Mouse (Mus musculus): ENCODE measurements around the gene Ykt6.
"Not testable (repeated sequence)": the region's sequence is repeated elsewhere in the genome, so short reads cannot be mapped to it uniquely, and the experiment has no call there.

The Ykt6 gene

GRCm38 (mm10) chr11:5955546-5956276 is at the start of gene Ykt6:
Ykt6 (plus strand) TSS chr11:5955693.
- in situ Hi-C loops (cut with MboI; ENCODE audit: unreplicated experiment in 2 of 2), result loop anchor here in 1 of 2 experiments (10.0 kb wide), 1 partner anchor 471 kb away; no protein-coding TSS in a partner anchor

- in situ Hi-C loops (cut with MboI; ENCODE audit: unreplicated experiment in 2 of 2), result loop anchor here in 1 of 2 experiments (25.0 kb wide), 1 partner anchor 969 kb away; the partner anchor contains the start of gene Nefh
Measured at GRCm38 (mm10) chr11:5905778-5906518, 49.5 kb upstream of the Ykt6 start.

- in situ Hi-C loops (cut with MboI; ENCODE audit: unreplicated experiment in 2 of 2), result loop anchor here in 1 of 2 experiments (25.0 kb wide), 1 partner anchor 970 kb away; the partner anchor contains the start of gene Nefh
Measured at GRCm38 (mm10) chr11:5907096-5907495, 48.4 kb upstream of the Ykt6 start.

- in situ Hi-C loops (cut with MboI; ENCODE audit: unreplicated experiment in 2 of 2), result loop anchor here in 1 of 2 experiments (25.0 kb wide), 1 partner anchor 971 kb away; the partner anchor contains the start of gene Nefh
Measured at GRCm38 (mm10) chr11:5908642-5909041, 46.9 kb upstream of the Ykt6 start.

- in situ Hi-C loops (cut with MboI; ENCODE audit: unreplicated experiment in 2 of 2), result loop anchor here in 1 of 2 experiments (10.0 to 25.0 kb wide), 3 partner anchors 258 to 975 kb away; partner anchors contain the start of gene Nefh
Measured at GRCm38 (mm10) chr11:5912635-5913034, 42.9 kb upstream of the Ykt6 start.

- in situ Hi-C loops (cut with MboI; ENCODE audit: unreplicated experiment in 2 of 2), result loop anchor here in 1 of 2 experiments (10.0 to 25.0 kb wide), 3 partner anchors 258 to 976 kb away; partner anchors contain the start of gene Nefh
Measured at GRCm38 (mm10) chr11:5913256-5913655, 42.2 kb upstream of the Ykt6 start.

GRCm38 (mm10) chr11:5913936-5914335 is 41.6 kb upstream of the Ykt6 start:
- in situ Hi-C loops (cut with MboI; ENCODE audit: unreplicated experiment in 2 of 2), result loop anchor here in 1 of 2 experiments (10.0 to 25.0 kb wide), 3 partner anchors 259 to 977 kb away; partner anchors contain the start of gene Nefh

GRCm38 (mm10) chr11:5914940-5915339 is 40.6 kb upstream of the Ykt6 start:
- in situ Hi-C loops (cut with MboI; ENCODE audit: unreplicated experiment in 2 of 2), result loop anchor here in 1 of 2 experiments (10.0 to 25.0 kb wide), 3 partner anchors 260 to 978 kb away; partner anchors contain the start of gene Nefh

- in situ Hi-C loops (cut with MboI; ENCODE audit: unreplicated experiment in 2 of 2), result loop anchor here in 1 of 2 experiments (10.0 to 25.0 kb wide), 3 partner anchors 261 to 978 kb away; partner anchors contain the start of gene Nefh
Measured at GRCm38 (mm10) chr11:5915429-5916177, 39.9 kb upstream of the Ykt6 start.

GRCm38 (mm10) chr11:5916178-5916548 is 39.3 kb upstream of the Ykt6 start:
- in situ Hi-C loops (cut with MboI; ENCODE audit: unreplicated experiment in 2 of 2), result loop anchor here in 1 of 2 experiments (10.0 to 25.0 kb wide), 3 partner anchors 261 to 979 kb away; partner anchors contain the start of gene Nefh

- in situ Hi-C loops (cut with MboI; ENCODE audit: unreplicated experiment in 2 of 2), result loop anchor here in 1 of 2 experiments (10.0 to 25.0 kb wide), 3 partner anchors 263 to 981 kb away; partner anchors contain the start of gene Nefh
Measured at GRCm38 (mm10) chr11:5918111-5918510, 37.4 kb upstream of the Ykt6 start.

- in situ Hi-C loops (cut with MboI; ENCODE audit: unreplicated experiment in 2 of 2), result loop anchor here in 1 of 2 experiments (10.0 to 25.0 kb wide), 3 partner anchors 265 to 982 kb away; partner anchors contain the start of gene Nefh
Measured at GRCm38 (mm10) chr11:5919606-5920005, 35.9 kb upstream of the Ykt6 start.

- in situ Hi-C loops (cut with MboI; ENCODE audit: unreplicated experiment in 2 of 2), result loop anchor here in 1 of 2 experiments (25.0 kb wide), 1 partner anchor 983 kb away; the partner anchor contains the start of gene Nefh
Measured at GRCm38 (mm10) chr11:5920323-5920960, 35.1 kb upstream of the Ykt6 start.

- in situ Hi-C loops (cut with MboI; ENCODE audit: unreplicated experiment in 2 of 2), result loop anchor here in 1 of 2 experiments (25.0 kb wide), 1 partner anchor 987 kb away; the partner anchor contains the start of gene Nefh
Measured at GRCm38 (mm10) chr11:5924699-5925098, 30.8 kb upstream of the Ykt6 start.

GRCm38 (mm10) chr11:5926696-5927220 is 28.7 kb upstream of the Ykt6 start:
- in situ Hi-C loops (cut with MboI; ENCODE audit: unreplicated experiment in 2 of 2), result no loop called here

GRCm38 (mm10) chr11:5930578-5930977 is 24.9 kb upstream of the Ykt6 start:
- in situ Hi-C loops (cut with MboI; ENCODE audit: unreplicated experiment in 2 of 2), result no loop called here

GRCm38 (mm10) chr11:5931947-5932346 is 23.5 kb upstream of the Ykt6 start:
- in situ Hi-C loops (cut with MboI; ENCODE audit: unreplicated experiment in 2 of 2), result not testable (repeated sequence)

GRCm38 (mm10) chr11:5934531-5934930 is 21.0 kb upstream of the Ykt6 start:
- in situ Hi-C loops (cut with MboI; ENCODE audit: unreplicated experiment in 2 of 2), result not testable (repeated sequence)

- in situ Hi-C loops (cut with MboI; ENCODE audit: unreplicated experiment in 2 of 2), result no loop called here
Measured at GRCm38 (mm10) chr11:5942966-5943365, 12.5 kb upstream of the Ykt6 start.
